Mouse (Mus musculus) heart, adult 18-20 months (tissue): ENCODE results near the gene Olfr441. TPM values are rescaled to one million over a fixed set of nuclear protein-coding genes. Genes with fewer than 3 reads are reported as not detected.
"Not testable (repeated sequence)": the region's sequence is repeated elsewhere in the genome, so short reads cannot be mapped to it uniquely, and the experiment has no call there.

Experiments
- DNase-seq, 2 experiments: peaks; one replicate each; pipeline ENCODE4 v3.0.0; 2021 to 2022; ENCODE audit warnings: mixed read lengths in 1 of 2
- long read RNA-seq, 2 experiments: library from polyadenylated mRNA; stranded (forward); transcript quantifications; one replicate each; pipeline ENCODE4 v2.0.0; 2021
- total RNA-seq, 2 experiments: library from RNA; stranded (reverse); gene quantifications; 2 replicates each; pipeline ENCODE4 v1.2.3; 2021

Olfr441 gene
- total RNA-seq = not detected
- long read RNA-seq, experiment 1 = 0 reads
- long read RNA-seq, experiment 2 = 0 reads

GRCm38 (mm10) chr6:43106069-43106468, at the start of gene Olfr441:
Gene Olfr441, plus strand, starts transcription at chr6:43106369.
- DNase-seq = not testable (repeated sequence)

DNA sequence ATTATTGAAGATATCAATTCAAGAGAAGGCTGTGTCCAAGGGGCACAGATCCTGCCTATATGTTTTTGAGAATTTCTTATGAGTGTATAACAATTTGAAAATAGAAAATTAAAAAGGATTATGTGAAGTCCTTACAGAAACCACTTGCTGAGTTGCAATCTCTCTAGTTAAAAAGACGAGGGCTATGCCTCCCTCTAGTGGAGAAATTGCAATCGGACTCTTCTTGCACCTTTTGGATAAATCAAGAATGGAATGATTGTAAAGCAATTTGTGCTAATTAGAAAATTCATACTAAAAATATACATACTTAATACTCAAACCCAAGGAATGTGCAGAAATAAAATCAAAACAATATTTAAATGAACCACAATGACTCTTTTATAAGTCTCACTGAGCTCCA, 27.4 kb upstream of the Olfr441 start:
- DNase-seq = no peak

DNA sequence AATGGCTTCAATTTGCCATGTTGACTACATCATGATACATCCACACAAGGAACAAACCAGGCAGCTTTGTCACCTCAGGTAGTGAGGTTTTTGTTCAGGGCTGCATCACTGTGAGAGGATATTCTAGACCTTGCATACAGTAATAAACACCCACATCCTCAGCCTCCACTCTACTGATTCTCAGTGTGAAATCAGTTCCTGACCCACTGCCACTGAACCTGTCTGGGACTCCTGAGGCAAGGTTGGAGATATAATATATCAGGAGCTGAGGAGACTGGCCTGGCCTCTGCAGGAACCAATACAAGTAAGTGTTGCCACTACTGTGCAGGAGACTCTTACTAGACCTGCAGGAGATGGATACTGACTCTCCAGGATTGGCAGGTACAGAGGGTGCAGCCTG, 24.8 kb upstream of the Olfr441 start:
- not testable (repeated sequence) for DNase-seq

GRCm38 (mm10) chr6:43146267-43146666, 40.1 kb downstream of the Olfr441 start, which contains the start of gene Olfr237-ps1:
Gene Olfr237-ps1, plus strand, starts transcription at chr6:43146567.
- not testable (repeated sequence) for DNase-seq

- DNase-seq = no peak
These were observed 53.3 kb downstream of the Olfr441 start for GRCm38 (mm10) chr6:43159502-43159901.

GRCm38 (mm10) chr6:43162982-43163381, 56.8 kb downstream of the Olfr441 start, which contains the start of gene Olfr437:
Gene Olfr437, plus strand, starts transcription at chr6:43163282.
- no peak for DNase-seq

GRCm38 (mm10) chr6:43167246-43167645, 61.1 kb downstream of the Olfr441 start:
- DNase-seq = no peak

Other genes starting within 250 kb of the Olfr441 start
- gene Olfr448, start 215.9 kb upstream of the Olfr441 start, total RNA-seq = not detected
- not detected for gene Olfr447, start 197.5 kb upstream of the Olfr441 start, total RNA-seq
- gene Olfr446, start 185.0 kb upstream of the Olfr441 start, total RNA-seq = not detected
- not detected for gene Olfr444, start 157.3 kb upstream of the Olfr441 start, total RNA-seq
- not detected for gene Olfr237-ps1, start 40.2 kb downstream of the Olfr441 start, total RNA-seq
- not detected for gene Olfr437, start 56.9 kb downstream of the Olfr441 start, total RNA-seq
- not detected for gene Olfr13, start 65.8 kb downstream of the Olfr441 start, total RNA-seq
- gene Olfr435, start 90.8 kb downstream of the Olfr441 start, total RNA-seq = not detected
- gene Olfr434, start 106.7 kb downstream of the Olfr441 start, total RNA-seq = not detected
- not detected for gene Olfr47, start 125.2 kb downstream of the Olfr441 start, total RNA-seq
- gene Arhgef5, start 159.2 kb downstream of the Olfr441 start, total RNA-seq = 10 to 100 TPM; 12.7 to 13.3 TPM
- gene Nobox, start 203.2 kb downstream of the Olfr441 start, total RNA-seq = not detected